Mouse (Mus musculus) adrenal gland, postnatal 10 days (tissue): Measurements from ENCODE around the gene Tuba3b. TPM values are rescaled to one million over a fixed set of nuclear protein-coding genes. Genes with fewer than 3 reads are reported as not detected.

Experiments
- DNase-seq: peaks from one replicate; pipeline ENCODE4 v3.0.0; 2021; ENCODE audit warnings: mixed read lengths
- total RNA-seq, 2 experiments: library from RNA; stranded (reverse); gene quantifications; 2 replicates each; pipeline ENCODE4 v1.2.3; 2021

The Tuba3b gene
- total RNA-seq, 2 experiments from 2014 or later = not detected

GRCm38 (mm10) chr6:145607746-145608145 lies 7.8 kb upstream of the Tuba3b start:
- DNase-seq = no peak

GRCm38 (mm10) chr6:145608693-145609092 lies 6.9 kb upstream of the Tuba3b start:
- DNase-seq = no peak

GRCm38 (mm10) chr6:145610901-145611300 lies 4.7 kb upstream of the Tuba3b start:
- DNase-seq = no peak

- no peak for DNase-seq
Measured at GRCm38 (mm10) chr6:145612611-145613010, 2.9 kb upstream of the Tuba3b start.

GRCm38 (mm10) chr6:145614219-145614618 lies 1.3 kb upstream of the Tuba3b start, which contains the start of gene Lmntd1:
Lmntd1 (minus strand) TSS chr6:145614319.
- no peak for DNase-seq

GRCm38 (mm10) chr6:145616402-145617229 lies 1.1 kb downstream of the Tuba3b start:
- DNase-seq = no peak

- DNase-seq = no peak
Measured at GRCm38 (mm10) chr6:145623141-145623540, 7.6 kb downstream of the Tuba3b start.

GRCm38 (mm10) chr6:145630269-145630668 lies 14.7 kb downstream of the Tuba3b start:
- DNase-seq = peak; percentile 41

GRCm38 (mm10) chr6:145634454-145634853 lies 18.9 kb downstream of the Tuba3b start:
- no peak for DNase-seq

GRCm38 (mm10) chr6:145636682-145637081 lies 21.1 kb downstream of the Tuba3b start:
- DNase-seq = no peak

GRCm38 (mm10) chr6:145638248-145638647 lies 22.7 kb downstream of the Tuba3b start:
- peak; percentile 68 for DNase-seq

GRCm38 (mm10) chr6:145640971-145641506 lies 25.5 kb downstream of the Tuba3b start:
- no peak for DNase-seq

GRCm38 (mm10) chr6:145651976-145652375 lies 36.4 kb downstream of the Tuba3b start:
- no peak for DNase-seq

- DNase-seq = no peak
Measured at GRCm38 (mm10) chr6:145652986-145653385, 37.4 kb downstream of the Tuba3b start.

GRCm38 (mm10) chr6:145653626-145654025 lies 38.1 kb downstream of the Tuba3b start:
- no peak for DNase-seq

- DNase-seq = no peak
Measured at GRCm38 (mm10) chr6:145654062-145654836, 38.7 kb downstream of the Tuba3b start.

- no peak for DNase-seq
Measured at GRCm38 (mm10) chr6:145655678-145656077, 40.1 kb downstream of the Tuba3b start.

GRCm38 (mm10) chr6:145656740-145657591 lies 41.4 kb downstream of the Tuba3b start:
- DNase-seq = no peak

GRCm38 (mm10) chr6:145659116-145659515 lies 43.6 kb downstream of the Tuba3b start:
- DNase-seq = no peak

GRCm38 (mm10) chr6:145660943-145661342 lies 45.4 kb downstream of the Tuba3b start:
- DNase-seq = no peak

- DNase-seq = no peak
Measured at GRCm38 (mm10) chr6:145664208-145664607, 48.7 kb downstream of the Tuba3b start.

GRCm38 (mm10) chr6:145665751-145666150 lies 50.2 kb downstream of the Tuba3b start:
- DNase-seq = no peak
